Mouse (Mus musculus): Measurements from ENCODE around the gene Ldhal6b.
"Not testable (repeated sequence)": the region's sequence is repeated elsewhere in the genome, so short reads cannot be mapped to it uniquely, and the experiment has no call there.

Gene Ldhal6b

GRCm38 (mm10) chr17:5418545-5418944 lies at the start of gene Ldhal6b:
TSS of gene Ldhal6b (minus strand) at chr17:5418767.
- no peak for DNase-seq

GRCm38 (mm10) chr17:5467177-5467576 lies 48.6 kb upstream of the Ldhal6b start:
- DNase-seq: no peak

- DNase-seq: no peak
These were observed 48.2 kb upstream of the Ldhal6b start for GRCm38 (mm10) chr17:5466736-5467135.

- DNase-seq: no peak
These were observed 45.3 kb upstream of the Ldhal6b start for GRCm38 (mm10) chr17:5463912-5464311.

GRCm38 (mm10) chr17:5453657-5454056 lies 35.1 kb upstream of the Ldhal6b start:
- DNase-seq: no peak

GRCm38 (mm10) chr17:5443751-5444150 lies 25.2 kb upstream of the Ldhal6b start:
- no peak for DNase-seq

- no peak for DNase-seq
These were observed 24.7 kb upstream of the Ldhal6b start for GRCm38 (mm10) chr17:5443260-5443659.

- DNase-seq: not testable (repeated sequence)
These were observed 23.8 kb upstream of the Ldhal6b start for GRCm38 (mm10) chr17:5442403-5442802.

GRCm38 (mm10) chr17:5440159-5440971 lies 21.8 kb upstream of the Ldhal6b start, which contains the start of gene Tmem242:
TSS of gene Tmem242 (minus strand) at chr17:5440259.
- peak; percentile 89 for DNase-seq

- DNase-seq: no peak
These were observed 21.2 kb upstream of the Ldhal6b start for GRCm38 (mm10) chr17:5439831-5440158.

GRCm38 (mm10) chr17:5429772-5430133 lies 11.2 kb upstream of the Ldhal6b start:
- DNase-seq: no peak

GRCm38 (mm10) chr17:5429090-5429771 lies 10.7 kb upstream of the Ldhal6b start:
- DNase-seq: peak; percentile 88

- no peak for DNase-seq
These were observed 6.6 kb upstream of the Ldhal6b start for GRCm38 (mm10) chr17:5425204-5425603.

- no peak for DNase-seq
These were observed 5.6 kb upstream of the Ldhal6b start for GRCm38 (mm10) chr17:5424156-5424555.

- no peak for DNase-seq
These were observed 3.3 kb upstream of the Ldhal6b start for GRCm38 (mm10) chr17:5421835-5422234.

GRCm38 (mm10) chr17:5419771-5420518 lies 1.4 kb upstream of the Ldhal6b start:
- DNase-seq: no peak

GRCm38 (mm10) chr17:5419056-5419455 lies 489 bp upstream of the Ldhal6b start:
- no peak for DNase-seq

- no peak for DNase-seq
These were observed 2.0 kb downstream of the Ldhal6b start for GRCm38 (mm10) chr17:5416518-5416917.

- DNase-seq: no peak
These were observed 4.5 kb downstream of the Ldhal6b start for GRCm38 (mm10) chr17:5414041-5414440.

GRCm38 (mm10) chr17:5413350-5413749 lies 5.2 kb downstream of the Ldhal6b start:
- no peak for DNase-seq

- no peak for DNase-seq
These were observed 5.8 kb downstream of the Ldhal6b start for GRCm38 (mm10) chr17:5412740-5413139.

GRCm38 (mm10) chr17:5412301-5412700 lies 6.3 kb downstream of the Ldhal6b start:
- no peak for DNase-seq

GRCm38 (mm10) chr17:5411205-5411604 lies 7.4 kb downstream of the Ldhal6b start:
- DNase-seq: no peak

- no peak for DNase-seq
These were observed 8.2 kb downstream of the Ldhal6b start for GRCm38 (mm10) chr17:5410336-5410735.
